Mouse (Mus musculus): ENCODE data around the gene Vsnl1.

Vsnl1 gene

GRCm38 (mm10) chr12:11379396-11379795 lies 57.0 kb downstream of the Vsnl1 start:
- no peak for DNase-seq

GRCm38 (mm10) chr12:11370056-11370455 lies 66.4 kb downstream of the Vsnl1 start:
- peak; percentile 49 to 57 for DNase-seq

GRCm38 (mm10) chr12:11367099-11367765 lies 69.2 kb downstream of the Vsnl1 start:
- no peak for DNase-seq

GRCm38 (mm10) chr12:11364870-11365269 lies 71.5 kb downstream of the Vsnl1 start:
- DNase-seq, result no peak

GRCm38 (mm10) chr12:11362435-11362834 lies 74.0 kb downstream of the Vsnl1 start:
- peak in 1 of 2 experiments; percentile 26 for DNase-seq

GRCm38 (mm10) chr12:11350895-11351294 lies 85.5 kb downstream of the Vsnl1 start:
- DNase-seq, result peak; percentile 93 to 95

- no peak for DNase-seq
Measured at GRCm38 (mm10) chr12:11349870-11350269, 86.5 kb downstream of the Vsnl1 start.

GRCm38 (mm10) chr12:11348423-11348822 lies 88.0 kb downstream of the Vsnl1 start:
- no peak for DNase-seq

GRCm38 (mm10) chr12:11345963-11346362 lies 90.5 kb downstream of the Vsnl1 start:
- DNase-seq, result no peak

- no peak for DNase-seq
Measured at GRCm38 (mm10) chr12:11342020-11342600, 94.3 kb downstream of the Vsnl1 start.

GRCm38 (mm10) chr12:11338251-11338650 lies 98.2 kb downstream of the Vsnl1 start:
- DNase-seq, result peak; percentile 37 to 45

- peak; percentile 57 to 70 for DNase-seq
Measured at GRCm38 (mm10) chr12:11336845-11337244, 99.6 kb downstream of the Vsnl1 start.

- DNase-seq, result no peak
Measured at GRCm38 (mm10) chr12:11326483-11326882, 109.9 kb downstream of the Vsnl1 start.

GRCm38 (mm10) chr12:11324480-11324879 lies 111.9 kb downstream of the Vsnl1 start:
- DNase-seq, result no peak

- no peak for DNase-seq
Measured at GRCm38 (mm10) chr12:11317671-11318070, 118.7 kb downstream of the Vsnl1 start.

GRCm38 (mm10) chr12:11313840-11314239 lies 122.6 kb downstream of the Vsnl1 start:
- DNase-seq, result no peak

- no peak for DNase-seq
Measured at GRCm38 (mm10) chr12:11311106-11311505, 125.3 kb downstream of the Vsnl1 start.

GRCm38 (mm10) chr12:11306753-11307645 lies 129.4 kb downstream of the Vsnl1 start:
- no peak for DNase-seq

- DNase-seq, result no peak
Measured at GRCm38 (mm10) chr12:11300858-11301257, 135.6 kb downstream of the Vsnl1 start.

- no peak for DNase-seq
Measured at GRCm38 (mm10) chr12:11286382-11286781, 150.0 kb downstream of the Vsnl1 start.

- DNase-seq, result no peak
Measured at GRCm38 (mm10) chr12:11281584-11281983, 154.8 kb downstream of the Vsnl1 start.

- DNase-seq, result no peak
Measured at GRCm38 (mm10) chr12:11279886-11280285, 156.5 kb downstream of the Vsnl1 start.

GRCm38 (mm10) chr12:11277207-11277606 lies 159.2 kb downstream of the Vsnl1 start:
- no peak for DNase-seq

- no peak for DNase-seq
Measured at GRCm38 (mm10) chr12:11276632-11277031, 159.8 kb downstream of the Vsnl1 start.
